Mouse (Mus musculus): ENCODE data around the gene Slc25a21. TPM values are rescaled to one million over a fixed set of nuclear protein-coding genes. Genes with fewer than 3 reads are reported as not detected.

Slc25a21 gene
- polyA plus RNA-seq, 2 experiments from 2014 or later, result not detected

GRCm38 (mm10) chr12:56877796-56878195, 319.5 kb downstream of the Slc25a21 start:
- ATAC-seq, result no peak

- no peak for ATAC-seq
Observed at GRCm38 (mm10) chr12:56876549-56876948, 320.7 kb downstream of the Slc25a21 start.

GRCm38 (mm10) chr12:56873204-56873603, 324.1 kb downstream of the Slc25a21 start:
- ATAC-seq, result no peak

- ATAC-seq, result no peak
Observed at GRCm38 (mm10) chr12:56870569-56870968, 326.7 kb downstream of the Slc25a21 start.

- no peak for ATAC-seq
Observed at GRCm38 (mm10) chr12:56863873-56864562, 333.3 kb downstream of the Slc25a21 start.

- ATAC-seq, result no peak
Observed at GRCm38 (mm10) chr12:56852679-56853078, 344.6 kb downstream of the Slc25a21 start.

- ATAC-seq, result no peak
Observed at GRCm38 (mm10) chr12:56851464-56851863, 345.8 kb downstream of the Slc25a21 start.

- no peak for ATAC-seq
Observed at GRCm38 (mm10) chr12:56829945-56830344, 367.3 kb downstream of the Slc25a21 start.

GRCm38 (mm10) chr12:56829455-56829883, 367.8 kb downstream of the Slc25a21 start:
- no peak for ATAC-seq

GRCm38 (mm10) chr12:56827808-56828384, 369.4 kb downstream of the Slc25a21 start:
- ATAC-seq, result no peak

- ATAC-seq, result no peak
Observed at GRCm38 (mm10) chr12:56824688-56825087, 372.6 kb downstream of the Slc25a21 start.

GRCm38 (mm10) chr12:56822122-56822521, 375.1 kb downstream of the Slc25a21 start:
- ATAC-seq, result no peak

- ATAC-seq, result no peak
Observed at GRCm38 (mm10) chr12:56820604-56821003, 376.7 kb downstream of the Slc25a21 start.

- no peak for ATAC-seq
Observed at GRCm38 (mm10) chr12:56807483-56807882, 389.8 kb downstream of the Slc25a21 start.

- ATAC-seq, result no peak
Observed at GRCm38 (mm10) chr12:56807078-56807477, 390.2 kb downstream of the Slc25a21 start.

GRCm38 (mm10) chr12:56804487-56804886, 392.8 kb downstream of the Slc25a21 start:
- ATAC-seq, result no peak

- ATAC-seq, result no peak
Observed at GRCm38 (mm10) chr12:56798641-56799415, 398.4 kb downstream of the Slc25a21 start.

- no peak for ATAC-seq
Observed at GRCm38 (mm10) chr12:56789236-56789635, 408.0 kb downstream of the Slc25a21 start.

- no peak for ATAC-seq
Observed at GRCm38 (mm10) chr12:56785250-56785649, 412.0 kb downstream of the Slc25a21 start.

GRCm38 (mm10) chr12:56781196-56781595, 416.1 kb downstream of the Slc25a21 start:
- no peak for ATAC-seq

- ATAC-seq, result no peak
Observed at GRCm38 (mm10) chr12:56779621-56780020, 417.7 kb downstream of the Slc25a21 start.

- ATAC-seq, result no peak
Observed at GRCm38 (mm10) chr12:56773941-56774340, 423.3 kb downstream of the Slc25a21 start.

- no peak for ATAC-seq
Observed at GRCm38 (mm10) chr12:56769421-56769820, 427.9 kb downstream of the Slc25a21 start.

- ATAC-seq, result no peak
Observed at GRCm38 (mm10) chr12:56767474-56767873, 429.8 kb downstream of the Slc25a21 start.

All from CD4-positive, CD25-positive, alpha-beta regulatory T cell, adult 4 months (primary cell).